Mouse (Mus musculus): ENCODE data around the gene Ncoa6. TPM values are rescaled to one million over a fixed set of nuclear protein-coding genes. Genes with fewer than 3 reads are reported as not detected.

The Ncoa6 gene
- polyA plus RNA-seq, 1 experiment = 39.0 TPM

GRCm38 (mm10) chr2:155507721-155508470 is 34.2 kb upstream of the Ncoa6 start:
- WGBS = 64% methylated on average over 10 of the region's 10 CpGs
- Histone ChIP-seq H3K27me3 (ENCODE audit: control insufficient read depth, insufficient read depth, low read length) (no peaks in the 10 kb centered on the region), H3K27ac (ENCODE audit: insufficient read depth, low read length) (no peak overlapping the region), H3K4me1 (ENCODE audit: control insufficient read depth, insufficient read depth, low read length) (peaks cover 8% of the 10 kb centered on the region), H3K4me3 (replicated peaks; ENCODE audit: insufficient read depth, low read depth, low read length) (no peak overlapping the region)
- TF ChIP-seq CTCF (IDR thresholded peaks at IDR 0.05; ENCODE audit: borderline replicate concordance, insufficient read depth, low read depth, low read length) = no peak
- no peak for TF ChIP-seq POLR2A (IDR thresholded peaks at IDR 0.05; ENCODE audit: borderline replicate concordance, insufficient read depth, low read length)
- DNase-seq = no peak

GRCm38 (mm10) chr2:155505811-155506210 is 32.1 kb upstream of the Ncoa6 start:
- no peaks in the 10 kb centered on the region for H3K27me3 ChIP-seq (ENCODE audit: control insufficient read depth, insufficient read depth, low read length)
- TF ChIP-seq POLR2A (IDR thresholded peaks at IDR 0.05; ENCODE audit: borderline replicate concordance, insufficient read depth, low read length) (no peak), CTCF (IDR thresholded peaks at IDR 0.05; ENCODE audit: borderline replicate concordance, insufficient read depth, low read depth, low read length) (no peak)
- H3K4me3 ChIP-seq (replicated peaks; ENCODE audit: insufficient read depth, low read depth, low read length) = no peak overlapping the region
- H3K27ac ChIP-seq (ENCODE audit: insufficient read depth, low read length) = no peak overlapping the region
- peaks cover 8% of the 10 kb centered on the region for H3K4me1 ChIP-seq (ENCODE audit: control insufficient read depth, insufficient read depth, low read length)
- no peak for DNase-seq
- 94% methylated on average over 9 of the region's 9 CpGs for WGBS

- peaks cover 8% of the 10 kb centered on the region for H3K4me1 ChIP-seq (ENCODE audit: control insufficient read depth, insufficient read depth, low read length)
- H3K27ac ChIP-seq (ENCODE audit: insufficient read depth, low read length) = no peak overlapping the region
- DNase-seq = peak in 1 of 2 experiments; percentile 46
- no peak overlapping the region for H3K4me3 ChIP-seq (replicated peaks; ENCODE audit: insufficient read depth, low read depth, low read length)
- TF ChIP-seq CTCF (IDR thresholded peaks at IDR 0.05; ENCODE audit: borderline replicate concordance, insufficient read depth, low read depth, low read length) = no peak
- 48% methylated on average over 13 of the region's 13 CpGs for WGBS
- no peaks in the 10 kb centered on the region for H3K27me3 ChIP-seq (ENCODE audit: control insufficient read depth, insufficient read depth, low read length)
Measured at GRCm38 (mm10) chr2:155504440-155505355, 31.0 kb upstream of the Ncoa6 start.

GRCm38 (mm10) chr2:155502596-155502995 is 28.9 kb upstream of the Ncoa6 start:
- Histone ChIP-seq H3K27ac (ENCODE audit: insufficient read depth, low read length) (no peak overlapping the region), H3K4me1 (ENCODE audit: control insufficient read depth, insufficient read depth, low read length) (no peaks in the 10 kb centered on the region), H3K27me3 (ENCODE audit: control insufficient read depth, insufficient read depth, low read length) (no peaks in the 10 kb centered on the region), H3K4me3 (replicated peaks; ENCODE audit: insufficient read depth, low read depth, low read length) (no peak overlapping the region)
- 60% methylated on average over 7 of the region's 7 CpGs for WGBS
- DNase-seq = no peak
- no peak for TF ChIP-seq CTCF (IDR thresholded peaks at IDR 0.05; ENCODE audit: borderline replicate concordance, insufficient read depth, low read depth, low read length)
- TF ChIP-seq POLR2A (IDR thresholded peaks at IDR 0.05; ENCODE audit: borderline replicate concordance, insufficient read depth, low read length) = no peak

GRCm38 (mm10) chr2:155490998-155491397 is 17.3 kb upstream of the Ncoa6 start:
- H3K27ac ChIP-seq (ENCODE audit: insufficient read depth, low read length) = no peak overlapping the region
- TF ChIP-seq POLR2A (IDR thresholded peaks at IDR 0.05; ENCODE audit: borderline replicate concordance, insufficient read depth, low read length) (no peak), CTCF (IDR thresholded peaks at IDR 0.05; ENCODE audit: borderline replicate concordance, insufficient read depth, low read depth, low read length) (no peak)
- 96% methylated on average over 6 of the region's 6 CpGs for WGBS
- H3K4me1 ChIP-seq (ENCODE audit: control insufficient read depth, insufficient read depth, low read length) = no peaks in the 10 kb centered on the region
- H3K4me3 ChIP-seq (replicated peaks; ENCODE audit: insufficient read depth, low read depth, low read length) = no peak overlapping the region
- no peak for DNase-seq
- no peaks in the 10 kb centered on the region for H3K27me3 ChIP-seq (ENCODE audit: control insufficient read depth, insufficient read depth, low read length)

GRCm38 (mm10) chr2:155482021-155482420 is 8.3 kb upstream of the Ncoa6 start:
- WGBS = 53% methylated on average over 3 of the region's 3 CpGs
- TF ChIP-seq CTCF (IDR thresholded peaks at IDR 0.05; ENCODE audit: borderline replicate concordance, insufficient read depth, low read depth, low read length) (peak; percentile 50; the same call in 1 of the 2 replicates), POLR2A (IDR thresholded peaks at IDR 0.05; ENCODE audit: borderline replicate concordance, insufficient read depth, low read length) (no peak)
- Histone ChIP-seq H3K27ac (ENCODE audit: insufficient read depth, low read length) (no peak overlapping the region), H3K4me1 (ENCODE audit: control insufficient read depth, insufficient read depth, low read length) (no peaks in the 10 kb centered on the region), H3K4me3 (replicated peaks; ENCODE audit: insufficient read depth, low read depth, low read length) (no peak overlapping the region), H3K27me3 (ENCODE audit: control insufficient read depth, insufficient read depth, low read length) (no peaks in the 10 kb centered on the region)
- peak; percentile 45 to 57 for DNase-seq

GRCm38 (mm10) chr2:155472671-155473569 is 774 bp downstream of the Ncoa6 start:
- peak; percentile 46 to 56 for DNase-seq
- 1% methylated on average over 70 of the region's 71 CpGs for WGBS
- H3K27ac ChIP-seq (ENCODE audit: insufficient read depth, low read length) = peak overlapping the region; percentile 93
- H3K4me1 ChIP-seq (ENCODE audit: control insufficient read depth, insufficient read depth, low read length) = peaks cover 4% of the 10 kb centered on the region; the same call in 1 of the 2 replicates
- no peaks in the 10 kb centered on the region for H3K27me3 ChIP-seq (ENCODE audit: control insufficient read depth, insufficient read depth, low read length)
- TF ChIP-seq POLR2A (IDR thresholded peaks at IDR 0.05; ENCODE audit: borderline replicate concordance, insufficient read depth, low read length) (no peak), CTCF (IDR thresholded peaks at IDR 0.05; ENCODE audit: borderline replicate concordance, insufficient read depth, low read depth, low read length) (no peak)
- peak overlapping the region; percentile 92 for H3K4me3 ChIP-seq (replicated peaks; ENCODE audit: insufficient read depth, low read depth, low read length)
